In the genomic region with DNA sequence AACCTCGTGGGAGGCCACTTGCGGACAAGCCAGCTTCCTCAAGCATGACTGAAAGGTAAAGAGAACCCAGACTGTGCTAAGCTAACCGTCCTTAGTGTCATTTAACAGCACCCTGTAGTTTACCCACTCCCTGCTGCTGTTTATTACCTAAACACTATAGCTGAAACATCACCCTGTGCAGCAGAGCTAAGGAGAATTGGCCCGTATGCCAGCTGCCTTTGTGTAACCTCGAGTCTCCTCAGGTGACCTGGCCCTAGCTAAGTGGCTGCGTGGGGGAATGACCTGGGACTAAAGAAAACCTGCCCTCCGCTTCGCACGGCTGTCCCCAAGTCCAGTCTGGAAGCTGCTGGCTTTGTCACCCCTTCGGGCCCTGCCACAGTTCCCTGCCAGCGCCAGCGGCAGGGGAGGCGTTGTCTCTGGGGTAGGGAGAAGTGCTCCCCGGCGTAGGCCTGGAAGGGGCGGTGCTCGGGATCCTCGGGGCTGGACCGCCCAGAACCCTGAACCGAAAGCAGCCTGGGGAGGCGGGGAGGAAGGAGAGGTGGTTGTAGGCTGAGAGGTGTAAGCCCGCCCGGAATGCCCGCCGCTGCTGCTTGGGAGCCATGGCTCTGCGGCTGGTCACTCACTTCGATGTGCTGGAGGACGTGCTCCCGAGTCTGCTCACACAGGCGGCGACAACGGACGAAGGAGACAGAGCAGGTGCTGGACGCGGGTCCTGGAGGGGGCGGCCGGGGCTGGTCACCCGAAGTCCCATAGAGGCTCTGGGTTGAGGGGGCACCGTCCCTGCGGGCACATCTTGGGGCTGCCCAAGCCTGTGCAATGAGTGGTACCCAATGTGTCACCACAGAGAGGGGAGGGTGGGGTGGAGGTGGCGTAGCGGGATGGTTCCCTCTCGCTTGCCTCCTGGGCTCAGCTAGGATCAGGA, we compare ENCODE assay signal across 8 mouse cellular contexts. TPM values are rescaled to one million over a fixed set of nuclear protein-coding genes. Genes with fewer than 3 reads are reported as not detected.
A peak's percentile ranks its signal among the peaks of the same experiment; 100 is the strongest.
DNase-seq lines count a peak whose midpoint lies in the region; ATAC-seq and TF ChIP-seq lines count a peak whose summit lies in the region.

Gene Gsap (plus strand): TSS at position 492 of the 922 bp plus-strand sequence.

- no peak within 1 kb of the TSS; a peak in 1 of 4 replicates for H3K27ac ChIP-seq in heart, embryonic 14.5 days (replicated peaks in 1 of 2; ENCODE audit: control insufficient read depth in 1 of 2, insufficient read depth in 1 of 2, low read depth in 2 of 2, low read length in 2 of 2)
- H3K27ac ChIP-seq in liver, postnatal 0 days (ENCODE audit: low read depth), result peak within 1 kb of the TSS; percentile 44; the same call in 1 of the 2 replicates
- no peak within 1 kb of the TSS for H3K27ac ChIP-seq in neural tube, embryonic 12.5 days
- no peak within 1 kb of the TSS for H3K27ac ChIP-seq in stomach, embryonic 16.5 days (ENCODE audit: low read length)

- no peak for TF ChIP-seq CTCF in liver, postnatal 0 days (IDR thresholded peaks at IDR 0.05; ENCODE audit: low read depth)

- H3K4me2 ChIP-seq in heart, embryonic 14.5 days (ENCODE audit: low read length), result peak within 1 kb of the TSS; percentile 95
- H3K4me2 ChIP-seq in liver, postnatal 0 days (ENCODE audit: low read depth, low read length), result peak within 1 kb of the TSS; percentile 86
- peak within 1 kb of the TSS; percentile 91 for H3K4me2 ChIP-seq in neural tube, embryonic 12.5 days (replicated peaks)
- peak within 1 kb of the TSS; percentile 97 for H3K4me2 ChIP-seq in stomach, embryonic 16.5 days (ENCODE audit: low read depth, low read length)

- no peaks in the 10 kb centered on the region for H3K9me3 ChIP-seq in heart, embryonic 14.5 days (ENCODE audit: control insufficient read depth, low read length)
- H3K9me3 ChIP-seq in liver, postnatal 0 days (ENCODE audit: low read length), result no peaks in the 10 kb centered on the region
- no peaks in the 10 kb centered on the region for H3K9me3 ChIP-seq in neural tube, embryonic 12.5 days
- no peaks in the 10 kb centered on the region for H3K9me3 ChIP-seq in stomach, embryonic 16.5 days (replicated peaks; ENCODE audit: control insufficient read depth, low read length)

- peak within 1 kb of the TSS; percentile 64 to 82 for H3K4me3 ChIP-seq in heart, embryonic 14.5 days (ENCODE audit: control insufficient read depth in 1 of 2, insufficient read depth in 1 of 2, low read depth in 1 of 2, low read length in 2 of 2)
- H3K4me3 ChIP-seq in liver, postnatal 0 days (ENCODE audit: low read depth, low read length), result peak within 1 kb of the TSS; percentile 67
- H3K4me3 ChIP-seq in neural tube, embryonic 12.5 days, result peak within 1 kb of the TSS; percentile 48
- H3K4me3 ChIP-seq in stomach, embryonic 16.5 days (replicated peaks; ENCODE audit: low read length), result peak within 1 kb of the TSS; percentile 68

- peak; percentile 82 for DNase-seq in CD4-positive helper T cell, adult 2 months (ENCODE audit: low read depth, low spot score)
- peak; percentile 65 for DNase-seq in brain, adult 2 months (ENCODE audit: low read depth, low spot score)
- peak; percentile 79 for DNase-seq in kidney, postnatal 10 days
- peak; percentile 80 for DNase-seq in liver, postnatal 0 days

- H3K27me3 ChIP-seq in heart, embryonic 14.5 days (ENCODE audit: control insufficient read depth, insufficient read depth, low read length), result no peaks in the 10 kb centered on the region
- H3K27me3 ChIP-seq in liver, postnatal 0 days (ENCODE audit: insufficient read depth, low read length), result no peaks in the 10 kb centered on the region
- H3K27me3 ChIP-seq in neural tube, embryonic 12.5 days (replicated peaks), result no peaks in the 10 kb centered on the region
- H3K27me3 ChIP-seq in stomach, embryonic 16.5 days (ENCODE audit: control insufficient read depth, insufficient read depth, low read length), result no peaks in the 10 kb centered on the region

- H3K36me3 ChIP-seq in heart, embryonic 14.5 days (ENCODE audit: control insufficient read depth, insufficient read depth, low read length), result no peaks in the 10 kb centered on the region
- no peaks in the 10 kb centered on the region for H3K36me3 ChIP-seq in liver, postnatal 0 days (replicated peaks; ENCODE audit: insufficient read depth, low read length)
- no peaks in the 10 kb centered on the region for H3K36me3 ChIP-seq in neural tube, embryonic 12.5 days
- H3K36me3 ChIP-seq in stomach, embryonic 16.5 days (ENCODE audit: control insufficient read depth, insufficient read depth, low read length), result no peaks in the 10 kb centered on the region

- 5% methylated on average over 42 of the region's 43 CpGs for WGBS in heart, embryonic 14.5 days
- WGBS in liver, postnatal 0 days (ENCODE audit: insufficient replicate concordance), result 4% methylated on average over 43 of the region's 43 CpGs
- 3% methylated on average over 43 of the region's 43 CpGs for WGBS in neural tube, embryonic 12.5 days
- 5% methylated on average over 43 of the region's 43 CpGs for WGBS in stomach, embryonic 16.5 days

- H3K4me1 ChIP-seq in heart, embryonic 14.5 days (ENCODE audit: control insufficient read depth in 2 of 2, insufficient read depth in 2 of 2, low read length in 2 of 2), result 0 out of 4 replicates have a peak, but pooled peaks cover 0 to 3% of the 10 kb centered on the region in 2 experiments
- H3K4me1 ChIP-seq in liver, postnatal 0 days (ENCODE audit: insufficient read depth), result peaks cover 11% of the 10 kb centered on the region
- H3K4me1 ChIP-seq in neural tube, embryonic 12.5 days, result peaks cover 10% of the 10 kb centered on the region; the same call in 1 of the 2 replicates
- H3K4me1 ChIP-seq in stomach, embryonic 16.5 days (ENCODE audit: control insufficient read depth, insufficient read depth, low read length), result no peaks in the 10 kb centered on the region; the same call in none of the 2 replicates

- H3K9ac ChIP-seq in heart, embryonic 14.5 days (ENCODE audit: low read length), result peak within 1 kb of the TSS; percentile 74
- H3K9ac ChIP-seq in liver, postnatal 0 days (replicated peaks), result peak within 1 kb of the TSS; percentile 62
- peak within 1 kb of the TSS; percentile 67 for H3K9ac ChIP-seq in neural tube, embryonic 12.5 days
- H3K9ac ChIP-seq in stomach, embryonic 16.5 days (ENCODE audit: low read length), result peak within 1 kb of the TSS; percentile 74

- peak; percentile 90 for ATAC-seq in erythroid progenitor cell, adult 5-6 weeks (replicated peaks; ENCODE audit: low FRiP score, poor library complexity, severe bottlenecking)
- ATAC-seq in heart, embryonic 14.5 days (ENCODE audit: insufficient number of reproducible peaks, insufficient read depth, low FRiP score, low read depth), result peak; percentile 79
- peak; percentile 89 for ATAC-seq in liver, postnatal 0 days
- ATAC-seq in neural tube, embryonic 12.5 days (ENCODE audit: low FRiP score, low read depth), result peak; percentile 90
- peak; percentile 92 for ATAC-seq in stomach, embryonic 16.5 days (ENCODE audit: insufficient read depth, low FRiP score)

- no peak for TF ChIP-seq EP300 in liver, postnatal 0 days (IDR thresholded peaks at IDR 0.05; ENCODE audit: low read depth)

RNA-seq across cellular contexts. Expression of gene Gsap, which starts in this region (rescaled TPM):
- 3.2 and 7.5 TPM in 2 replicates for total RNA-seq in erythroid progenitor cell, adult 5-6 weeks (2015; ENCODE audit: low replicate concordance)
- total RNA-seq in erythroid progenitor cell, adult 5-6 weeks (2017; ENCODE audit: low replicate concordance), result 2.3 and 3.9 TPM in 2 replicates
- 2.3 and 2.8 TPM in 2 replicates for polyA plus RNA-seq in heart, embryonic 14.5 days (2014; fragmentation: Nextera tagmentation; extraction: Ambion mirVana)
- polyA plus RNA-seq in liver, postnatal 0 days (2015; fragmentation: Nextera tagmentation; extraction: Ambion mirVana), result 2.9 and 3.2 TPM in 2 replicates
- 3.1 TPM in 2 replicates for polyA plus RNA-seq in neural tube, embryonic 12.5 days (2016; fragmentation: Nextera tagmentation; extraction: Ambion mirVana)
- 2.6 and 2.9 TPM in 2 replicates for polyA plus RNA-seq in stomach, embryonic 16.5 days (2015; fragmentation: Nextera tagmentation; extraction: Ambion mirVana)
